Mouse (Mus musculus): Measurements from ENCODE around the gene Tmod1. TPM values are rescaled to one million over a fixed set of nuclear protein-coding genes. Genes with fewer than 3 reads are reported as not detected.

The Tmod1 gene
- total and polyA plus RNA-seq, 2 experiments from 2014 or later = 163 to 224 TPM

DNA sequence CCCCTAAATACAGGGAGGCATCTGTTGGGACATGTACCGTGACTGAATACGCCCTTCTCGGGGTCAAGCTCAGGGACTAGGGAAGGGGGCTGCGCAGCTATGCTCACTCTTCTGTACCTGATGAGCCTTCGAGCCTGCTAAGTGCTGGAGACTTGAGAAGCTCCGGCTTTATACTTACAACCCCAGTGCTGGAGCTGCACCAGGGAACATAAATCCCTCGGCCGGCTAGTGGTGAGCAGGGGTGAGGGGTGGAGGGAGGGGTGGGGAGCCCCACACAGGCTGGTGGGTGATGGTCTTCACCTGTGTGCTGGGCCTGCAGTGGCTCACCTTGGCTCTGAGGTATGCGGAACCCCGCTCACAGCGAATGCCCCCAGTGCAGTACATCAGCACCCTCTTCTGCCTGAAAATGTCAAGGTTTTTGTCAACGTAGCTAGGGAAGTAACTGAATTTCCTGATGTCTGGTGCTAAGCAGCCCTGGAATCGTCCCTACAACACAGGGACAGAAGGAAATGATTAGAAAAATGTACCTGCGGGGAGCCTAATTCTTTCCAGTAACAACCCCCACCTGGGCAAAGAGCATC, 80.9 kb downstream of the Tmod1 start:
- ATAC-seq (ENCODE audit: insufficient read depth, low read depth) = no peak
- Histone ChIP-seq H3K27ac (ENCODE audit: low read depth) (no peak overlapping the region), H3K4me2 (ENCODE audit: low read depth, low read length) (no peak overlapping the region), H3K27me3 (ENCODE audit: control insufficient read depth, insufficient read depth, low read length) (no peaks in the 10 kb centered on the region), H3K36me3 (replicated peaks; ENCODE audit: control insufficient read depth, insufficient read depth, low read length) (peaks cover 95% of the 10 kb centered on the region), H3K9me3 (replicated peaks; ENCODE audit: control insufficient read depth, low read length) (no peaks in the 10 kb centered on the region), H3K9ac (replicated peaks; ENCODE audit: low read depth, low read length) (no peak overlapping the region), H3K4me1 (ENCODE audit: control insufficient read depth, insufficient read depth) (no peaks in the 10 kb centered on the region), H3K4me3 (ENCODE audit: low read depth, low read length) (no peak overlapping the region)
- 83% methylated on average over 14 of the region's 14 CpGs for WGBS
- TF ChIP-seq CTCF (IDR thresholded peaks at IDR 0.05; ENCODE audit: low read depth) = no peak
- no peak for TF ChIP-seq EP300 (IDR thresholded peaks at IDR 0.05; ENCODE audit: low read depth)
- no peak for DNase-seq (ENCODE audit: low spot score)

GRCm38 (mm10) chr4:46120767-46121166, 82.0 kb downstream of the Tmod1 start:
- Histone ChIP-seq H3K4me2 (ENCODE audit: low read depth, low read length) (no peak overlapping the region), H3K9ac (replicated peaks; ENCODE audit: low read depth, low read length) (no peak overlapping the region), H3K4me3 (ENCODE audit: low read depth, low read length) (no peak overlapping the region), H3K27me3 (ENCODE audit: control insufficient read depth, insufficient read depth, low read length) (no peaks in the 10 kb centered on the region), H3K4me1 (ENCODE audit: control insufficient read depth, insufficient read depth) (no peaks in the 10 kb centered on the region), H3K27ac (ENCODE audit: low read depth) (no peak overlapping the region), H3K36me3 (replicated peaks; ENCODE audit: control insufficient read depth, insufficient read depth, low read length) (peaks cover 93% of the 10 kb centered on the region), H3K9me3 (replicated peaks; ENCODE audit: control insufficient read depth, low read length) (no peaks in the 10 kb centered on the region)
- TF ChIP-seq CTCF (IDR thresholded peaks at IDR 0.05; ENCODE audit: low read depth) = no peak
- TF ChIP-seq EP300 (IDR thresholded peaks at IDR 0.05; ENCODE audit: low read depth) = no peak
- WGBS = 74% methylated on average over 3 of the region's 3 CpGs
- ATAC-seq (ENCODE audit: insufficient read depth, low read depth) (no peak), DNase-seq (ENCODE audit: low spot score) (no peak)

GRCm38 (mm10) chr4:46123358-46123757, 84.6 kb downstream of the Tmod1 start:
- WGBS = 94% methylated on average over 6 of the region's 6 CpGs
- ATAC-seq (ENCODE audit: insufficient read depth, low read depth) (no peak), DNase-seq (ENCODE audit: low spot score) (no peak)
- Histone ChIP-seq H3K4me2 (ENCODE audit: low read depth, low read length) (no peak overlapping the region), H3K27me3 (ENCODE audit: control insufficient read depth, insufficient read depth, low read length) (no peaks in the 10 kb centered on the region), H3K4me1 (ENCODE audit: control insufficient read depth, insufficient read depth) (no peaks in the 10 kb centered on the region), H3K36me3 (replicated peaks; ENCODE audit: control insufficient read depth, insufficient read depth, low read length) (peaks cover 79% of the 10 kb centered on the region), H3K27ac (ENCODE audit: low read depth) (no peak overlapping the region), H3K9me3 (replicated peaks; ENCODE audit: control insufficient read depth, low read length) (no peaks in the 10 kb centered on the region), H3K4me3 (ENCODE audit: low read depth, low read length) (no peak overlapping the region), H3K9ac (replicated peaks; ENCODE audit: low read depth, low read length) (no peak overlapping the region)
- TF ChIP-seq CTCF (IDR thresholded peaks at IDR 0.05; ENCODE audit: low read depth) (no peak), EP300 (IDR thresholded peaks at IDR 0.05; ENCODE audit: low read depth) (no peak)

GRCm38 (mm10) chr4:46126541-46126940, 87.8 kb downstream of the Tmod1 start:
- Histone ChIP-seq H3K27me3 (ENCODE audit: control insufficient read depth, insufficient read depth, low read length) (no peaks in the 10 kb centered on the region), H3K9me3 (replicated peaks; ENCODE audit: control insufficient read depth, low read length) (no peaks in the 10 kb centered on the region), H3K36me3 (replicated peaks; ENCODE audit: control insufficient read depth, insufficient read depth, low read length) (peaks cover 70% of the 10 kb centered on the region), H3K4me3 (ENCODE audit: low read depth, low read length) (no peak overlapping the region), H3K27ac (ENCODE audit: low read depth) (no peak overlapping the region), H3K4me1 (ENCODE audit: control insufficient read depth, insufficient read depth) (no peaks in the 10 kb centered on the region), H3K4me2 (ENCODE audit: low read depth, low read length) (no peak overlapping the region), H3K9ac (replicated peaks; ENCODE audit: low read depth, low read length) (no peak overlapping the region)
- TF ChIP-seq CTCF (IDR thresholded peaks at IDR 0.05; ENCODE audit: low read depth) (peak; percentile 97), EP300 (IDR thresholded peaks at IDR 0.05; ENCODE audit: low read depth) (no peak)
- ATAC-seq (ENCODE audit: insufficient read depth, low read depth) (peak; percentile 67; the same call in 1 of the 2 replicates), DNase-seq (ENCODE audit: low spot score) (peak; percentile 65)
- 39% methylated on average over 2 of the region's 2 CpGs for WGBS

GRCm38 (mm10) chr4:46129311-46130004, 90.7 kb downstream of the Tmod1 start:
- Histone ChIP-seq H3K4me1 (ENCODE audit: control insufficient read depth, insufficient read depth) (no peaks in the 10 kb centered on the region), H3K9me3 (replicated peaks; ENCODE audit: control insufficient read depth, low read length) (no peaks in the 10 kb centered on the region), H3K9ac (replicated peaks; ENCODE audit: low read depth, low read length) (no peak overlapping the region), H3K4me2 (ENCODE audit: low read depth, low read length) (no peak overlapping the region), H3K27me3 (ENCODE audit: control insufficient read depth, insufficient read depth, low read length) (no peaks in the 10 kb centered on the region), H3K36me3 (replicated peaks; ENCODE audit: control insufficient read depth, insufficient read depth, low read length) (peaks cover 67% of the 10 kb centered on the region), H3K27ac (ENCODE audit: low read depth) (no peak overlapping the region), H3K4me3 (ENCODE audit: low read depth, low read length) (no peak overlapping the region)
- TF ChIP-seq EP300 (IDR thresholded peaks at IDR 0.05; ENCODE audit: low read depth) (no peak), CTCF (IDR thresholded peaks at IDR 0.05; ENCODE audit: low read depth) (no peak)
- no peak for DNase-seq (ENCODE audit: low spot score)
- WGBS = 90% methylated on average over 8 of the region's 8 CpGs
- ATAC-seq (ENCODE audit: insufficient read depth, low read depth) = no peak

Data from heart, postnatal 0 days (tissue).